Mouse (Mus musculus) right cerebral cortex, postnatal 25 days (tissue): ENCODE measurements around the gene Brms1.
"Not testable (repeated sequence)": the region's sequence is repeated elsewhere in the genome, so short reads cannot be mapped to it uniquely, and the experiment has no call there.

Source experiments
- DNase-seq: peaks from one replicate; pipeline ENCODE4 v3.0.0; 2022

Gene Brms1

GRCm38 (mm10) chr19:5040862-5041523, at the start of gene Brms1:
Brms1 (plus strand) TSS chr19:5041354.
- peak; percentile 93 for DNase-seq

GRCm38 (mm10) chr19:4992371-4992770, 48.8 kb upstream of the Brms1 start:
- DNase-seq, result no peak

- peak; percentile 85 for DNase-seq
Measured at GRCm38 (mm10) chr19:4992904-4993303, 48.2 kb upstream of the Brms1 start.

- DNase-seq, result peak; percentile 87
Measured at GRCm38 (mm10) chr19:4994043-4994442, 47.1 kb upstream of the Brms1 start.

GRCm38 (mm10) chr19:4999445-5000140, 41.6 kb upstream of the Brms1 start:
- DNase-seq, result peak; percentile 63

GRCm38 (mm10) chr19:5001666-5002406, 39.3 kb upstream of the Brms1 start:
- peak; percentile 95 for DNase-seq

GRCm38 (mm10) chr19:5003644-5004043, 37.5 kb upstream of the Brms1 start:
- not testable (repeated sequence) for DNase-seq

- DNase-seq, result no peak
Measured at GRCm38 (mm10) chr19:5004925-5005324, 36.2 kb upstream of the Brms1 start.

- DNase-seq, result no peak
Measured at GRCm38 (mm10) chr19:5013138-5013537, 28.0 kb upstream of the Brms1 start.

GRCm38 (mm10) chr19:5014961-5015398, 26.2 kb upstream of the Brms1 start:
- DNase-seq, result no peak

GRCm38 (mm10) chr19:5016221-5016742, 24.9 kb upstream of the Brms1 start:
- no peak for DNase-seq

- no peak for DNase-seq
Measured at GRCm38 (mm10) chr19:5016782-5017181, 24.4 kb upstream of the Brms1 start.

GRCm38 (mm10) chr19:5017611-5018010, 23.5 kb upstream of the Brms1 start:
- no peak for DNase-seq

GRCm38 (mm10) chr19:5018191-5018590, 23.0 kb upstream of the Brms1 start:
- no peak for DNase-seq

- DNase-seq, result no peak
Measured at GRCm38 (mm10) chr19:5021416-5021815, 19.7 kb upstream of the Brms1 start.

- DNase-seq, result peak; percentile 91
Measured at GRCm38 (mm10) chr19:5023621-5024479, 17.3 kb upstream of the Brms1 start, which contains the start of gene Slc29a2. Slc29a2 (plus strand) TSS chr19:5023860.

GRCm38 (mm10) chr19:5026111-5026510, 15.0 kb upstream of the Brms1 start:
- no peak for DNase-seq

GRCm38 (mm10) chr19:5032686-5033085, 8.5 kb upstream of the Brms1 start:
- no peak for DNase-seq

GRCm38 (mm10) chr19:5036577-5036976, 4.6 kb upstream of the Brms1 start:
- DNase-seq, result no peak

GRCm38 (mm10) chr19:5037678-5038571, 3.2 kb upstream of the Brms1 start:
- DNase-seq, result peak; percentile 81

GRCm38 (mm10) chr19:5038709-5039156, 2.4 kb upstream of the Brms1 start, which contains the start of the genes B4gat1 and AC124502.3:
B4gat1 (plus strand) TSS chr19:5038826.
AC124502.3 (plus strand) TSS chr19:5038891.
- DNase-seq, result peak; percentile 93
